Mouse (Mus musculus): ENCODE results near the gene Ngp. TPM values are rescaled to one million over a fixed set of nuclear protein-coding genes. Genes with fewer than 3 reads are reported as not detected.

Ngp gene
- polyA plus RNA-seq, 1 experiment from 2014 or later, result 1.4 TPM

DNA sequence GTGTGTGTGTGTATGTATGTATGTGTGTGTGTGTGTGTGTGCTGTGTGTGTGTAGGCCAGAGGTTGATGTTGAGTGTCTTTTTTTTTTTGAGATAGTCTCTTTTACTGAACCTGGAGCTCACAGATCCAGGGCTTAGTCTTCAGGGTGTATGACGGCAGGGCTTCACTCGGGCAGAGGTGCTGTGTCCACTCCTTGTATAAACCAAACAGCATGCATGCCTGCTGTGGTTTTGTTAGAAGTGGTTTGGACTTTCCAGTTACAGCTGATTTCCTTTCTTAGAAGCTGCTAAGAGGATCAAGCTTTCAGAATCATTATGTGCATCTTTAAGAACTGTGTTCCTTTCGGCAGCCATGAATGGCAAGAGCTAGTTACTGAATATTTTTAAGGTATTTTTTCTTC lies 38.4 kb downstream of the Ngp start:
- Histone ChIP-seq H3K4me1 (replicated peaks; ENCODE audit: control insufficient read depth, insufficient read depth, low read length) (no peaks in the 10 kb centered on the region), H3K36me3 (replicated peaks; ENCODE audit: control insufficient read depth, insufficient read depth) (peaks cover 14% of the 10 kb centered on the region), H3K9me3 (ENCODE audit: control insufficient read depth, low read length) (no peaks in the 10 kb centered on the region), H3K4me3 (replicated peaks; ENCODE audit: low read length) (no peak overlapping the region), H3K27ac (no peak overlapping the region), H3K27me3 (ENCODE audit: control insufficient read depth, insufficient read depth, low read length) (no peaks in the 10 kb centered on the region), H3K4me2 (replicated peaks) (no peak overlapping the region), H3K9ac (no peak overlapping the region)
- DNase-seq (ENCODE audit: low spot score), result no peak
- no peak for ATAC-seq (ENCODE audit: low FRiP score)
- 88% methylated on average over 3 of the region's 3 CpGs for WGBS

DNA sequence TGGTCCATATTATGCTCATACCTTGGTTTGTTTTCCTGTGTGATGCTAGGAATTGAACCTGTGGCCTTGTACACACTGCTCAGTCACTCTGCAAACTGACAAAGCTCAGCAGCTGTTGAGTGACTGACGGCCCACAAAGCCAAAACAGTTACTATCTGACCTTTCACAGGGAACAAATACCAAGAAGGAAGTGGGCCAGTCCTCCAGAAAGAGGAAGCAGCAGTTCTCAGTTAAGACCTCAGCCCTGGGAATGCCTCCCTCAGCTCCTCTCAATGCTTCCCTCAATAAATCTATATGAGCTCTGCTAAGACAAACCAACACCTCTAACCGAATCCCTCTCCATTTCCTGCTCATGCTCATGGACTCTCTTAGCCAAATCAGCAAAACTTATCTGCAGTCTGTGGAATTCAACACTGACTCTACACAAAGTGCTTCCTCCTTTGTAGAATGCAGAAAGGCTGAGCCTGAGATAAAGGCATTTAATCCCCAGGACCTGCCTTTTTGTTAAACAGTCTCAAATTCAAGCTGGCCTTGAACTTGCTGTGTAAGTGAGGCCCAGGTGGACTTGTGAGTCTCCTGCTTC lies 39.7 kb downstream of the Ngp start:
- no peaks in the 10 kb centered on the region for H3K4me1 ChIP-seq (replicated peaks; ENCODE audit: control insufficient read depth, insufficient read depth, low read length)
- no peak overlapping the region for H3K4me3 ChIP-seq (replicated peaks; ENCODE audit: low read length)
- ATAC-seq (ENCODE audit: low FRiP score), result no peak
- no peak overlapping the region for H3K9ac ChIP-seq
- no peaks in the 10 kb centered on the region for H3K9me3 ChIP-seq (ENCODE audit: control insufficient read depth, low read length)
- no peak overlapping the region for H3K27ac ChIP-seq
- H3K27me3 ChIP-seq (ENCODE audit: control insufficient read depth, insufficient read depth, low read length), result no peaks in the 10 kb centered on the region
- H3K4me2 ChIP-seq (replicated peaks), result no peak overlapping the region
- 84% methylated on average over 2 of the region's 2 CpGs for WGBS
- no peak for DNase-seq (ENCODE audit: low spot score)
- H3K36me3 ChIP-seq (replicated peaks; ENCODE audit: control insufficient read depth, insufficient read depth), result peaks cover 11% of the 10 kb centered on the region

DNA sequence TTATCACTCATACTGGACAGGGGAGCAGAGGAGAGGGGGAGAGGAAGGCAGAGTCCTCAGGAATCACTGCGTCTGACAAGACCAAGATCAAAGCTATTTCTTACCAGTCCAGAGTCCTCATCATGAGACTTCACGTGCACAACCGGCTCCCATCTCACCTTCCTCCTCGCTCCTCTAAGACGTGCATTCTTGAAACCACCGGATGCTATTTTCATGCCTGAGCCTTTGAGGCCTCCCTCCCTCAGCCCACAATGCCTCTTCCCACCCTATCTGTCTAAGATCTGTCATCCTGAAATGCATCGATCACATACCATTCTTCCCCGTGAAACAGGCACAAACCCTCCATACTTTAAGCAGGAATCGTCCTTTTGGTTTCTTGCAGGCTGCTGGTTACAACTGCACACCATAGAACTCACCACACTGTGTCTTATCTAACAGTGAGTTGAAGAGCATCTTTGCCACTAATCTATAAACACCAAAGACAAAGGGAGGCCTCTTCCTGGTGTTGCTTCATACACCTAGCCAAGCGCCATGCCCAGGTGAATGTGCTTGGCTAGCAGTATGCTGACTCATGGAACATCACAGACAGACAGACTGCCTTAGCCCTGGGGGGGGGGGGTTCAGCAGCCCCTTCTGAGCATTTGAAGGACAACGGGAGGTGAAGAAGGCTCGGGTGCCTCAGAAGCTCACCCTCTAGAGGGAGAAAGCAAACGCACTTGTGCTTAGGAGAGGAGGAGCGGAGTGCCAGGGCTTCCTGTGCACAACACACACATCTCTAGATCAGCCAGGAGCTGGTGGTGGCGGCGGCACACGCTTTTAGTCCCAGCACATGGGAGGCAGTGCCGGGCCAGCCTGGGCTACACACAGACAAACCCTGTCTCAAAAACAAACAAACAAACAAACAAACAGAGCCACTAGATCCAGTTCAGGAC lies 41.6 kb downstream of the Ngp start:
- no peak overlapping the region for H3K4me2 ChIP-seq (replicated peaks)
- no peaks in the 10 kb centered on the region for H3K27me3 ChIP-seq (ENCODE audit: control insufficient read depth, insufficient read depth, low read length)
- peaks cover 9% of the 10 kb centered on the region; the same call in 1 of the 2 replicates for H3K36me3 ChIP-seq (replicated peaks; ENCODE audit: control insufficient read depth, insufficient read depth)
- no peaks in the 10 kb centered on the region for H3K4me1 ChIP-seq (replicated peaks; ENCODE audit: control insufficient read depth, insufficient read depth, low read length)
- no peak for DNase-seq (ENCODE audit: low spot score)
- WGBS, result 91% methylated on average over 18 of the region's 18 CpGs
- H3K4me3 ChIP-seq (replicated peaks; ENCODE audit: low read length), result no peak overlapping the region
- no peak overlapping the region for H3K9ac ChIP-seq
- H3K9me3 ChIP-seq (ENCODE audit: control insufficient read depth, low read length), result no peaks in the 10 kb centered on the region
- no peak for ATAC-seq (ENCODE audit: low FRiP score)
- H3K27ac ChIP-seq, result no peak overlapping the region

DNA sequence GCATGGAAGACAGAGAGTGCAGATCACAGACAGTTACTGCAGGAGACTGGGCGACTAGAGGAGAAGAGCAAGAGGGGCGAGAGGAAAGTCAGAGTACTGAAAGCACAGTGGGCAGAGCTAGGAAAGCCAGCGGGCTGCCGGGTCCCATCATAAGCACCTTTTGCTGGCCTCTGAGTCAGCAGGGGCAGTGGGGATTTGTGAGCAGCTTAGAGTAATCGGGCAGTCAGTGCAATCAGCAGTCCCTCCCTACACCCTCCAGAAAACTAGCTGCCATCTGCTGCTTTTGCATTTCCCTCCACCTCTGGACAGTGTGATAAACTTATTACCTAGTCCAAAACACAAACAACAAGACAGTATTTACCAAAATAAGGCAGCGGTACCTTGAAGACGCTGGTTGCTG lies 42.8 kb downstream of the Ngp start:
- ATAC-seq (ENCODE audit: low FRiP score), result no peak
- H3K27ac ChIP-seq, result no peak overlapping the region

DNA sequence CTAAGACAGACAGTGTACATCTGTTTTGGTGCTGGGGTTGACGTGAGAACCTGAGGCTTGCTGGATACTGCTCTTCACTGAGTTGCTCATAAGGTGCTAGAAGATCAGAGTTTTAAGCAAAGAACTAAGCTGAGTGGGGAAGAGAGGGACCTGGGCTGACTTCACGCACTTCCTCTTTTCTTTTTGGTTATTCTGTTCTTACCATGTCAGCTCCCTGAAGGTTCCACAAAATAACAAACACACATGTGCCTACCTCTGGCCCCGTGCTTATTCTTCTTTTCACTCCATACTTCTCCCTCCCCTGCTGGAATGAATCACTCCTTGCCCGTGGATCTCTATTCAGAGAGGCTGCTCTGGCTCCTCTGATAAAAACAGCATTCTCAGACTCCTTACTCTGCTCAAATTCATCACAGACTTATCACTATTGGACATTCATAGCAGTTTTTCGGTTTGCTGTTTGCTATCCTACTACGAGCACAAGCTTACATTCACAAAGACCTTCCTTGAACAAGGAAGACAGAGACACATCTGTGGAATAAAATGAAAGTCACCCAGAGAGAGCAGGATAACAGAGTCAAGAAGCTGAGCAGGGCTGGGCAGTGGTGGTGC lies 44.5 kb downstream of the Ngp start:
- no peak overlapping the region for H3K4me3 ChIP-seq (replicated peaks; ENCODE audit: low read length)
- DNase-seq (ENCODE audit: low spot score), result no peak
- H3K27ac ChIP-seq, result no peak overlapping the region
- WGBS, result 97% methylated on average over 6 of the region's 6 CpGs
- no peaks in the 10 kb centered on the region for H3K4me1 ChIP-seq (replicated peaks; ENCODE audit: control insufficient read depth, insufficient read depth, low read length)
- no peaks in the 10 kb centered on the region for H3K9me3 ChIP-seq (ENCODE audit: control insufficient read depth, low read length)
- no peak overlapping the region for H3K9ac ChIP-seq
- H3K4me2 ChIP-seq (replicated peaks), result no peak overlapping the region
- no peaks in the 10 kb centered on the region for H3K27me3 ChIP-seq (ENCODE audit: control insufficient read depth, insufficient read depth, low read length)
- H3K36me3 ChIP-seq (replicated peaks; ENCODE audit: control insufficient read depth, insufficient read depth), result 0 out of 2 replicates have a peak, but pooled peaks cover 3% of the 10 kb centered on the region
- no peak for ATAC-seq (ENCODE audit: low FRiP score)

More for the DNA sequence above, 42.8 kb downstream of the Ngp start:
- Histone ChIP-seq H3K4me1 (replicated peaks; ENCODE audit: control insufficient read depth, insufficient read depth, low read length) (no peaks in the 10 kb centered on the region), H3K9ac (no peak overlapping the region), H3K4me2 (replicated peaks) (no peak overlapping the region), H3K4me3 (replicated peaks; ENCODE audit: low read length) (no peak overlapping the region), H3K27me3 (ENCODE audit: control insufficient read depth, insufficient read depth, low read length) (no peaks in the 10 kb centered on the region), H3K36me3 (replicated peaks; ENCODE audit: control insufficient read depth, insufficient read depth) (peaks cover 8% of the 10 kb centered on the region; the same call in 1 of the 2 replicates), H3K9me3 (ENCODE audit: control insufficient read depth, low read length) (no peaks in the 10 kb centered on the region)
- no peak for DNase-seq (ENCODE audit: low spot score)
- 83% methylated on average over 7 of the region's 7 CpGs for WGBS

DNA sequence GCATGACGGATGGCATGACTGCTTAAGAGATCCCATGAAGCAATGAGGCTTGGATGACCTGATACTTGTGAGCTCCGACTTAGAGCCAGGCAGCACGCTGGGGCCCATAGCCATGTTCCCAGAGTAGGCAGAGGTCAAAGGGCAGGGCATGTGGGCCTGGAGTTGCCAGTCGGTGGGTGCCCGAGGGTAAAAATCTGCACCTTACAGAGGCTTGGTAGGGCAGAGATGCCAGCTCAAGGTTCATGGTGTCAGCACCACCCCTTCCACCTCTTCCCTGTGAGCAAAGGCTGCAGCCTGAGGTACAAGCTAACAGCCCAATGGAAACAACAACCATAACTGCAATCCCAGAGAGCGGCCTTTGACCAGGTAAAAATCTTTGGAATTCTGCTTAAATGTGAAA lies 45.8 kb downstream of the Ngp start:
- WGBS, result 95% methylated on average over 6 of the region's 6 CpGs
- H3K4me1 ChIP-seq (replicated peaks; ENCODE audit: control insufficient read depth, insufficient read depth, low read length), result no peaks in the 10 kb centered on the region
- DNase-seq (ENCODE audit: low spot score) (no peak), ATAC-seq (ENCODE audit: low FRiP score) (no peak)
- H3K27me3 ChIP-seq (ENCODE audit: control insufficient read depth, insufficient read depth, low read length), result no peaks in the 10 kb centered on the region
- H3K9me3 ChIP-seq (ENCODE audit: control insufficient read depth, low read length), result no peaks in the 10 kb centered on the region
- no peak overlapping the region for H3K4me2 ChIP-seq (replicated peaks)
- 0 out of 2 replicates have a peak, but pooled peaks cover 3% of the 10 kb centered on the region for H3K36me3 ChIP-seq (replicated peaks; ENCODE audit: control insufficient read depth, insufficient read depth)
- H3K27ac ChIP-seq, result no peak overlapping the region
- no peak overlapping the region for H3K9ac ChIP-seq
- no peak overlapping the region for H3K4me3 ChIP-seq (replicated peaks; ENCODE audit: low read length)

DNA sequence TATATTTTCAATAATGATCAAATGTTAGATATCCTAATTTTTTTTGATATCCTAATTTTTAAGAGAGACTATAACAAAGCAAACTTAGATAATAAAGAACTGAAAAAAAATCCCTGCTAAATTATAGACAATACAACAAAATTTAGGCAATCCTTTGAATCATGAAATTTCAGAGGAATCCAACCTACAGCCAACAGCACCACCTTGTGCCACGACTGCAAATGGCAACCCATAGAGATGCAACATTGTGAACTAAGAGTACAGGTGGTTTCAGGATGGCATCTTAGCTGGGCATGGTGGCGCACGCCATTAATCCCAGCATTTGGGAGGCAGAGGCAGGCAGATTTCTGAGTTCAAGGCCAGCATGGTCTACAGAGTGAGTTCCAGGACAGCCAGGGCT lies 46.6 kb downstream of the Ngp start:
- Histone ChIP-seq H3K9ac (no peak overlapping the region), H3K36me3 (replicated peaks; ENCODE audit: control insufficient read depth, insufficient read depth) (0 out of 2 replicates have a peak, but pooled peaks cover 3% of the 10 kb centered on the region), H3K4me1 (replicated peaks; ENCODE audit: control insufficient read depth, insufficient read depth, low read length) (no peaks in the 10 kb centered on the region), H3K4me3 (replicated peaks; ENCODE audit: low read length) (no peak overlapping the region), H3K9me3 (ENCODE audit: control insufficient read depth, low read length) (no peaks in the 10 kb centered on the region), H3K27ac (no peak overlapping the region), H3K27me3 (ENCODE audit: control insufficient read depth, insufficient read depth, low read length) (no peaks in the 10 kb centered on the region), H3K4me2 (replicated peaks) (no peak overlapping the region)
- DNase-seq (ENCODE audit: low spot score) (no peak), ATAC-seq (ENCODE audit: low FRiP score) (no peak)
- WGBS, result 87% methylated on average over 3 of the region's 3 CpGs
